Mouse (Mus musculus) brown adipose tissue, adult 24 weeks (tissue): ENCODE results near the gene Slc16a12. TPM values are rescaled to one million over a fixed set of nuclear protein-coding genes. Genes with fewer than 3 reads are reported as not detected.
"Not testable (repeated sequence)": the region's sequence is repeated elsewhere in the genome, so short reads cannot be mapped to it uniquely, and the experiment has no call there.

Experiments
- H3K27ac ChIP-seq: fragments of 200-500 bp; replicated peaks from 2 replicates; pipeline ENCODE4 v1.5.1; 2012; ENCODE audit warnings: low read depth, mild to moderate bottlenecking, low read length
- H3K4me1 ChIP-seq: fragments of 200-500 bp; 2 replicates; pipeline ENCODE4 v1.6.1; 2012; ENCODE audit warnings: low read length, mixed read lengths; ENCODE audit not compliant: control insufficient read depth, insufficient read depth, insufficient read length
- H3K4me3 ChIP-seq: fragments of 200-500 bp; 2 replicates; pipeline ENCODE4 v1.5.1; 2012; ENCODE audit warnings: low read depth, mild to moderate bottlenecking, low read length, moderate library complexity; ENCODE audit not compliant: insufficient read depth
- polyA plus RNA-seq: library from polyadenylated mRNA; stranded (reverse); fragments of >200 nt; gene quantifications from 2 replicates; pipeline ENCODE4 v1.2.4, GENCODE M21; 2012; ENCODE audit not compliant: missing spikeins, insufficient read depth, insufficient read length

Slc16a12 gene
- polyA plus RNA-seq = 0.99 and 1.3 TPM in 2 replicates

GRCm38 (mm10) chr19:34746688-34747504, at the start of gene Slc16a12:
Gene Slc16a12, minus strand, starts transcription at chr19:34747289.
- H3K4me1 ChIP-seq = no peaks in the 10 kb centered on the region; the same call in 1 of the 2 replicates
- no peak within 1 kb of the TSS for H3K27ac ChIP-seq
- peak within 1 kb of the TSS; percentile 60 for H3K4me3 ChIP-seq

GRCm38 (mm10) chr19:34796396-34796795, 49.3 kb upstream of the Slc16a12 start:
- H3K4me1 ChIP-seq = no peaks in the 10 kb centered on the region
- no peak overlapping the region for H3K4me3 ChIP-seq
- H3K27ac ChIP-seq = no peak overlapping the region

GRCm38 (mm10) chr19:34782491-34782890, 35.4 kb upstream of the Slc16a12 start:
- Histone ChIP-seq H3K4me3 (no peak overlapping the region), H3K4me1 (no peaks in the 10 kb centered on the region), H3K27ac (no peak overlapping the region)

- Histone ChIP-seq H3K4me1 (no peaks in the 10 kb centered on the region), H3K4me3 (no peak overlapping the region), H3K27ac (no peak overlapping the region)
These were observed 31.9 kb upstream of the Slc16a12 start for GRCm38 (mm10) chr19:34778993-34779392.

GRCm38 (mm10) chr19:34778098-34778497, 31.0 kb upstream of the Slc16a12 start:
- H3K4me3 ChIP-seq = no peak overlapping the region
- H3K27ac ChIP-seq = no peak overlapping the region

GRCm38 (mm10) chr19:34772775-34773174, 25.7 kb upstream of the Slc16a12 start:
- Histone ChIP-seq H3K4me3 (no peak overlapping the region), H3K27ac (no peak overlapping the region), H3K4me1 (no peaks in the 10 kb centered on the region)

More at GRCm38 (mm10) chr19:34778098-34778497, 31.0 kb upstream of the Slc16a12 start:
- no peaks in the 10 kb centered on the region for H3K4me1 ChIP-seq

- H3K27ac ChIP-seq = no peak overlapping the region
- no peak overlapping the region for H3K4me3 ChIP-seq
- H3K4me1 ChIP-seq = no peaks in the 10 kb centered on the region
These were observed 23.7 kb upstream of the Slc16a12 start for GRCm38 (mm10) chr19:34770764-34771163.

GRCm38 (mm10) chr19:34758754-34759153, 11.7 kb upstream of the Slc16a12 start:
- no peak overlapping the region for H3K27ac ChIP-seq

GRCm38 (mm10) chr19:34756561-34757240, 9.6 kb upstream of the Slc16a12 start:
- no peak overlapping the region for H3K27ac ChIP-seq
- H3K4me1 ChIP-seq = no peaks in the 10 kb centered on the region
- H3K4me3 ChIP-seq = no peak overlapping the region

More at GRCm38 (mm10) chr19:34758754-34759153, 11.7 kb upstream of the Slc16a12 start:
- no peaks in the 10 kb centered on the region for H3K4me1 ChIP-seq
- no peak overlapping the region for H3K4me3 ChIP-seq

- H3K27ac ChIP-seq = no peak overlapping the region
- H3K4me3 ChIP-seq = no peak overlapping the region
- no peaks in the 10 kb centered on the region for H3K4me1 ChIP-seq
These were observed 8.6 kb upstream of the Slc16a12 start for GRCm38 (mm10) chr19:34755680-34756079.

- H3K27ac ChIP-seq = no peak overlapping the region
- H3K4me3 ChIP-seq = no peak overlapping the region
- H3K4me1 ChIP-seq = no peaks in the 10 kb centered on the region
These were observed 6.2 kb upstream of the Slc16a12 start for GRCm38 (mm10) chr19:34753243-34753642.

GRCm38 (mm10) chr19:34752391-34753092, 5.5 kb upstream of the Slc16a12 start:
- no peak overlapping the region for H3K27ac ChIP-seq
- H3K4me3 ChIP-seq = no peak overlapping the region
- H3K4me1 ChIP-seq = no peaks in the 10 kb centered on the region

- no peak overlapping the region for H3K4me3 ChIP-seq
- no peak overlapping the region for H3K27ac ChIP-seq
- H3K4me1 ChIP-seq = no peaks in the 10 kb centered on the region; the same call in 1 of the 2 replicates
These were observed 4.1 kb upstream of the Slc16a12 start for GRCm38 (mm10) chr19:34751150-34751549.

GRCm38 (mm10) chr19:34748992-34749391, 1.9 kb upstream of the Slc16a12 start:
- Histone ChIP-seq H3K27ac (no peak overlapping the region), H3K4me3 (no peak overlapping the region), H3K4me1 (no peaks in the 10 kb centered on the region; the same call in 1 of the 2 replicates)

GRCm38 (mm10) chr19:34747969-34748368, 880 bp upstream of the Slc16a12 start:
- not testable (repeated sequence) for H3K27ac ChIP-seq, H3K4me3 ChIP-seq, H3K4me1 ChIP-seq
